Mouse (Mus musculus) left cerebral cortex, adult 18-20 months (tissue): ENCODE measurements around the gene Plk5. TPM values are rescaled to one million over a fixed set of nuclear protein-coding genes. Genes with fewer than 3 reads are reported as not detected.

Experiments
- DNase-seq, 2 experiments: peaks; one replicate each; pipeline ENCODE4 v3.0.0; 2021 to 2022; ENCODE audit warnings: low spot score in 2 of 2, mixed read lengths in 1 of 2
- total RNA-seq, 2 experiments: library from RNA; stranded (reverse); gene quantifications; 2 replicates each; pipeline ENCODE4 v1.2.3; 2021

Gene Plk5
- total RNA-seq, 2 experiments from 2014 or later: 25.8 to 34.6 TPM

DNA sequence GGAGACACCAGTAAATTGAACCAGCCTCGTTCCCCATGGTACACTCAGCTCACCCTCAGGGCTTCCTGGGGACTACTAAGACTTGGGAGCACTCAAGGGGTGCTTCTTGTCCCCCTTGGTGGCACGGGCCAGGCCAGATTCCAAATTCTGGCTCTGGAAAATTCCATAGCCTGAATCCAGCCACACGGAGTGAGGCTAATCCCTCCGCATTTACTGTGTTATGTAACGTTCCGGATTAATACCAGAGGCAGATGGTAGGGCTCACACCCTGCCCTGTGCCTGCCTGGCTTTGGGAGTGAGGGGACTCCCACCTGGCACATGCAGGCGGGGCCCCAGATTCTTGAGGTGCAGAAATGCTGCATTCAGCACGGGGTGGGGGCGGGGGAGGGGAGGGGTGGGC is 828 bp upstream of the Plk5 start:
- no peak for DNase-seq

DNA sequence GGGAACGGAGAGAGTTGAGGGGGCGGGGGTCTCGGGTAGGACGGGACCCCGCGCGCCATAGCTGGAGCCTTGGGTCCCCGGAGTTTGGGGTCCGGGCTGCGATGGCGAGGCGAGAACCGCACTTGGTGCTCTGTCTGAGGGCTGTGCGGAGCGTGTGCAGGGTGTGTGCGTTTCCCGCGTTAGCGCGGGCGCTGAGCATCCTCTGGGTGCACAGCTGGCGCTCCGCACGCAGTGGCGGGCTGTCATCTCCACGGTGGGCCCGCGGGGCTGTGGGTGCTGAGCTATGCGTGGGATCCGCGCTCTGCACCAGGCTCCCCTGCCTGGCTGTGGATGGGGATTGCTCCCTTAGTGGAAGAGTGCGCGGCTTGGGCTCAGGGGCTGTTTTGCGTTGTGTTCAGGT is 478 bp downstream of the Plk5 start:
- DNase-seq: peak in 1 of 2 experiments; percentile 35

DNA sequence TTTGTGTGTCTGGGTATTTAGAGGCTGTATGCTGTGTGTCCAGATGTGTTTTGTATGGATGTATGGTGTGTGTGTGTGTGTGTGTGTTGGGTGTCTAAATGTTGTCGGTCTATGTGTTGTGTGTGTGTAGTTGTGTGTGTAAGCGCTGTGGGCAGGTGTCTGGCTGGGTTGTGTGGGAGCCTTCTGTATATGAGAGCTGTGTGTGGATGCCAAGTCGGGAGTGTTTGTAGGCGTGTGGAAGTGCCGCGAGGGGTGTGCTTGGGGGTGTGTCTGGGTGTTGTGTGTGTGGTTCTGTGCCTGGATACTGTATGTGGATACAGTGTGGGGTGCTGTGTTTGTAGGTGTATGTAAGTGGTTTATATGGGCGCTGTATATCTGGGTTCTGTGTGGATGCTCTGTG is 1.1 kb downstream of the Plk5 start:
- peak; percentile 34 to 55 for DNase-seq

DNA sequence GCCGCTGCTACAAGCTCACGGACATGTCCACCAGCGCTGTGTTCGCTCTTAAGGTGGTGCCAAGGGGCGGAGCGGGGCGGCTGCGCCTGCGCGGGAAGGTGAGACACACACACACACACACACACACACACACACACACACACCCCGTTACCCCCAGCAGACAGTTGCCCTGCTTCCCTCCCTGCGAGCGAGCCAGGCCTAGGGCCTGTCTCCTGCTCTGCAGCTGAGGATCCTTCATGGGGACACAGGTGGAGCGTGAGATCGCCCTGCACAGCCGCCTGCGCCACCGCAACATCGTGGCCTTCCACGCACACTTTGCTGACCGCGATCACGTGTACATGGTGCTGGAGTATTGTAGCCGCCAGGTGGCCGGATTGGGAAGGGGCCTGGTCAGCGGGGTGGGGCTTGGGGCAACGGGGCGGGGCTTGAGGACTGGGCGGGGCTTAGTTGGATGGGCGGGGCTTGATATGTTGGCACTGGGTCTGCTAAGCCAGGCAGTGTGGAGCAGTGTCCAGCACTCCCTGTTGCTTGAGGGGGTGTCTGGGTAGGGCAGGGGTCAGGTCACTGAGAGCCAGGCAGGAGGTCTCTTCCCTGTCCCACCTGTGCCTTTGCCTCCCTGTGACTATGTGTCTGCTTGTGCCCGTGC is 1.9 kb downstream of the Plk5 start:
- no peak for DNase-seq

DNA sequence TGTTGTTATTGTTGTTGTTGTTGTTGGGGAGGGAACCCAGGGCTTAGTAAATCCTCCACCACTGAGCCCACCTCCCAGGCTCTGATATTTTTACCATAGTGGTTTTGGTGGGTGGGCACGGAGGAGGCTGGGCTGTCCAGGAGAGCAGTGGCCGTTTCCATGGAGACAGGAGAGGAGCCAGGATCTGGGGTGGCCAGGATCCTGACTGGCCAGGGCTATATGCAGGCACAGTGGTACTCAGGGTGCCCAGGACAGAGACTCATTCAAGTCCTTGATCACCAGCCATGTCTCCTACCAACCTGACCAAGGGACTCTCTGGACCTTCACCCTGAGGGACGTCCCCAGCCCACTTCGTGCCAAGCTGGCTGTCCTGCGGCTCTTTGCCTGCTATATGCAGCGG is 7.5 kb downstream of the Plk5 start:
- DNase-seq: no peak

DNA sequence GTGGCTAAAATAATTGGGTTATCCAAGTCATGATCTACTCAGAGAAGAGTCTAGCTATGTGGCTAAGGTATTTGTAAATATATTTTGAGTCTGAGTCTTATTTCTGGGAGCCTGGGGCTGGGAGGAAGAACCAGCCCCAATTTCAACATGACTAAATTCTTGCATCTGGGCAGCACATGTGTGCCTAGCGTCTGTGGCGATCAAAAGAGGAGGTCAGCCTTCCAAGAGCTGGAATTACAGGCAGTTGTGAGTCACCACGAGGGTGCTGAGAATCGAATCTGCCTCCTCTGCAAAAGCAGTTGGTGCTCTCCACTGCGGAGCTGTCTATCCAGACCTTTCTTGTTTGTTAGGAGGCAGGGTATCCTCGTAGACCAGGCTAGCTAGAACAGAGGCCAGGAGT is 9.5 kb downstream of the Plk5 start:
- no peak for DNase-seq

DNA sequence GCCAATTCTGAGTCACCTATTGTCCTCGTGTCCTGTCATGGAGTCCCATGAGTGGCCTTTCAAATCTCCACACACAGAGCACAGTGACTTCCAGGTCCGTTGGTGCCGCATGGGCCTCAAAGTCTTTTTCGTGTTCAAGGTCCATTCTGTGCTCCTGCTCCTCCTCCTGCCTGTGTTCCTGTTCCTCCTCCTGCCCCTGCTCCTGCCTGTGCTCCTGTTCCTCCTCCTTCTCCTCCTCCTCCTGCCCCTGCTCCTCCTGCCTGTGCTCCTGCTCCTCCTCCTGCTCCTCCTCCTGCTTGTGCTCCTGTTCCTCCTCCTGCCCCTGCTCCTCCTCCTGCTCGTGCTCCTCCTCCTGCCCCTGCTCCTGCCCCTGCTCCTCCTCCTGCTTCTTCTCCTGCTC is 11.7 kb downstream of the Plk5 start:
- DNase-seq: no peak

DNA sequence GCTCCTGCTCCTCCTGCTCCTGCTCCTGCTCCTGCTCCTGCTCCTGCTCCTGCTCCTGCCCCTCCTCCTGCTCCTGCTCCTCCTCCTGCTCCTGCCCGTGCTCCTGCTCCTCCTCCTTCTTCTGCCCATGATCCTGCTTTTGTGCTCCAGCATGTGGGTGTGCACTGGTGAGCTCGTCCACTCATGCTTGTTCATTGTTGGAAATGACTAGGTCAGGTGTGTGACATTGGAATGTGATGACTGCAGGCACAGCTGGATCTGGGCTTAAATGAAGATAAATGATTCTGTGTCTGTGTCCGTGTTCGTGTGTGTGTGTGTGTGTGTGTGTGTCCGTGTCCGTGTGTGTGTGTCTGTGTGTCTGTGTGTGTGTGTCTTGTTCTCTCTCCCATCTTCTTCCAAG is 12.1 kb downstream of the Plk5 start:
- DNase-seq: no peak

DNA sequence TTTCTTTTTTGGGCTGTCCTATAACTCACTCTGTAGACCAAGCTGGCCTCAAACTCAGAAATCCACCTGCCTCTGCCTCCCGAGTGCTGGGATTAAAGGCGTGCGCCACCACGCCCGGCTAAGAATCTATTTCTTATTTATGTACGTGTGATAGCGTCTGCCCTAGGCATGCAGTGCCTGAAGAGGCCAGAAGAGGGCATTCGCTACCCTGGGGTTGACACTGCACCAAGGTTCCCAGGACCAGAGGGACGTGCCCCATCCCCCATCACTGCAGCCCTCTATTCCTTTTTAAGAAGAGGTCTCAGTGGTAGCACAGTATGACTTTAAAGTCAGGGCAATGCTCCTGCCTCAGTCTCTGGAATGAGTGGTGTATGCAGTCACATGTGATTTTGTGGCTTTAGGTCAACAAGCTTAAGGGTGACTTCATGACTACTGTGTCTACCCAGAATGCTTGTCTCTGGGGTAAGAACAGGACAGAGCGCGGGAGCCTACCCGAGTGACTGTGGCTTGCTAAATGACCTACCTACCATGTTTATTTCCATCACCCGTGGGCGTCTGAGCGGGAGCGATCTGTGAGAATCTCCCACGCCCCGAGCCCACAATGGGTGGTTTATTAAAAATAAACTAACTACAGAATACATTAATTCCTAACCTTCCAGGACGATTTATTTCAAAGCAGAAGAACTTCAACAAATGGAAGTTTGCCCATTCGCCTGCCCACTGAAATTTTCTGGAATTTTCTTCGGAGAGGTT is 13.9 kb downstream of the Plk5 start:
- DNase-seq: peak in 1 of 2 experiments; percentile 66

DNA sequence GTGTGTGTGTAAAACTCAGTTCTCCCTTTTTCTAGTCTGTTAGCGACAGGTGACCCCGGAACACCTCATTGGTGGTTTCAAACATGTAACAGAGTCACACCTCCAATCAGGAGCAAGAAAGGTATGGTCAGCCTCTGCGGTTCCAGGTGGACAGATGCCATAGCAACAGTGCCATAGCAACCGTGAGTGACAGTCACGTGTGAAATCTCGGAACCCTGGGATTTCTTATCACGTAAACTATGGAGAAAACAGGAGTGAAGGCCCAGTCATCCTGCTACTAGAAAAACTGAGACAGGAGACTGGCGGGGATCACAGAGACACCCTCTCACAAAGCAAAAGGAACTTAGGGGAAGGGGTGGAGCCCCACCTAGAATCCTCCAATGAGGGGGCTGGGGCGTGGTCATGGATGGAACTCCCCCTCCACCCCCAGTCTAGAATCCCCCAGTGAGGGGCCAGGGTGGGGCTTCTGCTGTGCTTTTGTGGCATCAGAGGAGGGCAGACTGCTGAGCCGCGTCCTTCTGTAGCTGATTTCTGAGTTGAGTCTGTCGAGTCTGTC is 15.2 kb downstream of the Plk5 start:
- peak; percentile 32 to 55 for DNase-seq

DNA sequence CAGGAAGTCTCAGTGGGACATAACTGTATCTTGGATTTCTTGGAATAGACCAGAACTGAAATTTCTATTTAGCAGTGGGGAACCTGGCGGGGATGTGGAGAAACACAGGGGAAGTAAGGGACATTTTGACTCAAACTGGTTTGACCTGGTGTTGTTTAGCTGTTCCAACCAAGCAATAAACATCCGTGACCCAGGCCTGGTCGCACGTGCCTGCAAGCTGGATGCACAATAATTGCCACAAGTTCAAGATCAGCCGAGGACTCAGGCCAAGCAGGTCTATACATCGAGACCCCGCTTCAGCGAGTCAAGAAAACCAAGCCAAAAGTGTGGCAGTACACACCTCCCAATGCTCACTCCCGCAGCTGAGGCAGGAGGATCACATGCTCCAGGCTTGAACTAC is 15.7 kb downstream of the Plk5 start:
- DNase-seq: no peak

DNA sequence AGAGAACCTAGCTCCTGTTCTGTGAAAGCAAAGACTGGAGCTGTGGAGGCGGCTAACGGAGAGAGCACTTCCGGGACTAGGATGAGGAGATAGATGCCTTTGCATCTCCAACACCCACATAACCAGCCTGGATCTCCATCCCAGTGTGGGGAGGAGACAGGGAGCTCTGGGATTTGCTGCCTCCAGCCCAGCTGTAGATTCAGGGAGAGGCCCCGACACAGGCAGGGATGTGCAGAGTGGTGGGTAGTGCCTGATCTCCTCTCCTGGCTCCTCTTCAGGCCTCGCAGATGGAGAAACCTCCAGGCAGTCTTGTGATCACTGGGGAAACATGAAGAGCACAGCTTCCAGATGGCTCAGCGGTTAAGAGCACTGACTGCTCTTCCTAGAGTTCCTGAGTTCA is 16.4 kb downstream of the Plk5 start:
- DNase-seq: peak in 1 of 2 experiments; percentile 56

DNA sequence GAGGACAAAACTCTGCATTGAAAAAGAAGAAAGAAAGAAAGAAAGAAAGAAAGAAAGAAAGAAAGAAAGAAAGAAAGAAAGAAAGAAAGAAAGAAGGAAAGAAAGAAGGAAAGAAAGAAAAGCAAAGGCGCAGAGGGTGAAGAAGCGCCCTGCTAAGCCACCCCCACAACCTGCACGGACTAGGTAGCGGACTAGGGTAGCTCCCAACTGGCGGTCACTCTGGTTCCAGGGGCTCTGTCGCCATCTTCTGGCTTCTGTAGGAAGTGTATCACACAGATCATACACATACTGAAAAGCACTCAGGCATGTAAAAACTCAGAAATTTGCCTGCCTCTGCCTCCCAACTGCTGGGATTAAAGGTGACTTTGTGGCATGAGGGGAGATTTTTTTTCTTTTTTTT is 17.8 kb downstream of the Plk5 start:
- DNase-seq: peak; percentile 82 to 87

DNA sequence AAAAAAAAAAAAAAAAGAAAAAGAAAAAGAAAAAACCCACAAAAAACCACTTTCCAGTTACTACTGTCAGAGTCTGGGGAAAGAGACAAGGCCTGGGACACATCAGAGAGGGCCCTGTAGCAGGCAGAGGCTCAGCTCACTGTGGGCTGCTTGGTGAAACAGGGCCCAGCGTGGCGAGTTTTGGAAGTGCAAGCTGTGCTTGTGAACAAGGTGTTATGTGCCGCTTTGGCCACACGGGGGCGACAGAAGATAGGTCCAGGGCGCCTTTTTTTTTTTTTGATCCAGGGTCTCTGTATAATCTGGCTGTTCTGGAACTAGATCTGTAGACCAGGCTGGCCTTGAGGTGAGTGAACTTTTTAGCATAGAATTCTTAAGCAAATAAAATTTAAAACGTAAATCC is 19.9 kb downstream of the Plk5 start:
- peak; percentile 92 to 94 for DNase-seq

DNA sequence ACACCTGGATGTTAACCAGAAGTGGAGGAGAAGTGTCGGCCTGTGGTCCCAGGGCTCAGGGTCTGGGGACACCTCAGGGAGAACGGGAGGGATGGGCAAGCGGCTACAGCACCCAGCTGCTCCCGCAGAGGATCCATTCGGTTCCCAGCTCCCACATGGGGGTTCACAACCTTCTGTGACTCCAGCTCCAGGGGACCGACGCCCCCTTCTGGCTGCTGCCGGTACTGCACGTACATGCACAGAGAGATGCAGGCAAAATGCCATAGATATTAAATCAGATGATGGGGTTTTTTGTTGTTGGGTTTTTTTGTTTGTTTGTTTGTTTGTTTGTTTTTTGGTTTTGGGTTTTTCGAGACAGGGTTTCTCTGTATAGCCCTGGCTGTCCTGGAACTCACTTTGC is 21.5 kb downstream of the Plk5 start:
- no peak for DNase-seq

DNA sequence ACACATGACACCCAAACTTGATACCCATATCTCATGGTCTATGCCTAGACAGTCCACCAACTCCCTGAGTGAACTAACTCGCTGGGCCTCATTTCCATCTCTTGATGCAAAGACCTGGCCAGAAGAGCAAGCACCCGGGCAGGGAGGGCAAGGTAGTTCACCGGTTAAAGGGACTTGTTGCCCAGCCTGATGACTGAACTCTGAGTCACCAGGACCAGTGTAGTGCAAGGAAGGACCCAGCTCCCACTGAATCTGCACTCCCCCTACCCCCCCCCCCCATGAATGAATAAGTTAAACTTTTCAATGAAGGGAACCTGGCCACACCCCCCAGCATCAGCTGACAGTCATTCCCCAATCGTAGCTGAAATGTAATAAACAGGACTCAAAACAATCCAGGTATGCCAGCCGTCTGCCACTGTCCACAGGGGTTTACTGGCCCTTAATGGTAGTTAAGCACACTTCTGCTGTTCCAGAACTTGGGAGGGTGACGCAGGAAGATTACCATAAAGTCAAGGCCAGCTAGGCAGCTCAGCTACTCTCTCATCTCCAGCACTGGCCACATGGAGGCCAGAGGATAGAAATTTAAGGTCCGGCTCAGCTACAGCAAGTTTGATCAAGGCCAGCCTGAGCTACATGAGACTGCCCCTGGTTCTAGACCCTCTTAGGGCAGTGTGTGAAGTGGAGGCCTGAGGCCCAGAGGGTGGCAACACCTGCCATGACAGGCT is 26.5 kb downstream of the Plk5 start:
- DNase-seq: no peak

DNA sequence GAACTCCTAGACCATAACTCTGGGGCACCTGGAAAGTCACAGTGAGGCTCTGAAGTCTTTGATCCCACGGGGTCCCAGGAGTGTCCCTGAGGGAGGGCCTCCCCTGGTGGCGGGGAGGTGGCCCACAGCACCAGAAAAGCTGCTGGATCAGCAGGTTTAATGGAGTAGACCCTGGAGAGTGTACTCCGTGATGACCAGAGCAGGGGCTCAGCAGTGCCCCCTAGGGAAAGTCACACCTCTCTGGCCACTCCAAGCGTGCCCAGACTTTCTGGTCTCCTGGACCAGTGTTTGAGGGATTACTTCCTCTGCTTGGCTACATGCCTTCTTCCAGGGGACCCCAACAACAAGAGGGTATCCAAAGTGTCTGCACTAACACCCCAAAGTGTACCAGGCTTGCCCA is 27.2 kb downstream of the Plk5 start:
- DNase-seq: no peak

DNA sequence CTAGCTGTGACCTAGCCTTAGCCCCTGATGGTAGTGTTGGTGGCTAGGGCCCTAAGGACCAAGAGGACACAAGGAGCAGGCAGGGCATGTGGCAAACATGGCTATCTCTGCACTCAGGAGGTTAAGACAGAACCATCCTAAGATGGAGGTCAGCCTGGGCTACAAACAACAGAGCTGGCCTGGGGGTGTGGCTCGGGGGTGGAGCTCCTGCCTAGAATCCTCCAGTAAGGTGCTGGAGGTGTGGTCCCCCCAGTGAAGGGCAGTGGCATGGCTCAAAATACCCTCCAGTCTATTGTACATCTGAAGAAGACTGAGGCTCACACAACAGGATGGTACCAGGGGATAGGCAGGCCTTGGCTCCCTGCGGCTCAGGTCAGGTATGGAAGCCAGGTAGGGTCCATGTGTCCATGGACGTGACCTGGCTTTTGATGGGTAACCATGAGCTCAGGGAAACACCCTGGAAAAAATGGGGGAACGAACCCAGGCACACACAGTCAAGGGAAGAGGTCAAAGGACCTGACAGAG is 27.9 kb downstream of the Plk5 start:
- DNase-seq: no peak

DNA sequence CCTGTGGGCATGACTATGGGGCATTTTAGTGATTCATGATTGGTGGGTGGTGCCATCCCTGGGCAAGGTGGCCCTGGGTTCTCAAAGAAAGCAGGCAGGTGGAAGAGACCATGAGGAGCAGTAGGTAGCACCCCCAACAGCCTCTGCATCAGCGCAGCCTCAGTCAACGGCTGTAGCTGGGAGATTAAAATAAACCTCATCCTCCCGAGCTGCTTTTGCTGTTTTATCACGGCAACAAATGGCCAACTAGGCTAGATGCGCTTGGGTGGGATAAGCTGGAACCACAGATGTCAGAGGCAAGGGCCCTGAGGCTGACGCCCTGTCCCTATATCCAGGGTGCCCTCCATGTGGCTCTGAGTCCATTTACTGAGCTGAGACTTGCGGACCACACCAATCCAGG is 28.4 kb downstream of the Plk5 start:
- no peak for DNase-seq

DNA sequence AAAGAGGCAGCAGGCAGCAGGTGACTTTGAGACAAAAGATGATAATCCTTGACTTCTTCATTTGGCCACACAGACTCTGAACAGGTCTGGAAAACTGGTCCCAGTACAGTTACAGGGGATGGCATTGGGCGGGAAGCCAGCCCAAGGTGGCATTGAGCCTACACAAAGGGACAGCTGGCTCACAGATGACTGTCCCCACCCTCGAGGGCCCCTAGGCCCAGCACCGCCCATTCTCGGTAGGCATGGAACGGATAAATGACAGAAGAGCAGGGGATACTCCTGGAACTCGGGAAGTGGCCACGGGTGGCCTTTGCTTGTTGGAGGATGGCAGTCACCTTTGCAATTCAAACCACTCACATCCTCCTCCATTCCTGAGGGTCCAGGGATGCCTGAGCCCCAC is 29.1 kb downstream of the Plk5 start:
- DNase-seq: no peak

DNA sequence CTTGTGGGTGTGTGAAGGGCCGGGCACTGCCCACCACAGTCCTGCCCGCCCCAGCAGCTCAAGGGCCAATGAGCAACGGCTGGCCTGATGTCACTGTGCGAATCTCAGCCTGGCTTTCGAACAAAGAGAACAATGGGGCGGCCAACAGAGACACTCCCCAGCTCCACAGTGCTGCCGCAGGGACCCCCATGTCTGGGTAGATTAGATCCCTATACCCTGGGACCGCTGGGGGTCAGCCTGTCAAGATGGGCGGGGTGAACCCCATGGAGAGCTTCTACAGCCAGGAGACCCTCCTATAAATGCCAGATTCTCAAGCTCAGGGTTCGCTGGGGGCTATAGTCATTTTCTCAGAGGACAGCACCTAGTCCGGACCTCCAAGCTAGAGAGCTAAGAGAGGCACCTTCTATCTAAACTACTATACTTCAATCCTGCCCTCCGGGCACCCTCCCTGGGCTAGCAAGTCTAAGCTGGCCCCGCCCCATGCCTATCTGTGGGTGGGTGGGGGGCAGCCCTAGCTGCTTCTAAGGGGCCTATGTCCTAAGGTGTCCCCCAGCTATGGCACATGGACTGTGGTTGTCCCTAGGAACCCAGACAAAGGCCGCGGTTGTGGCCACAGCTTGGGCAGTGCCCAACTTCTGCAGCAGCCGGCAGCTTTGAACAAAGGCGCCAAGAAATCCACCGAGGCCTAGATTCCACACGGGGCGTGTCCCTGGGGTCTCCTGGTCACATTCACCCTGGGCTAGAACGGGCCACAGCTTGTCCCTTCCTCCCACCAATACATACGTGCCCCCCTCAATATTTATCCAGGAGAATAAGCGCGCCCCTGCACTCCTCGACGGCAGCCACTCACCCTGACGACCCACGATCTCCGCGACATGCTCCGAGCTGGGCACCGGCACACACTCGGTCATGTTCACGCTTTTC is 29.8 kb downstream of the Plk5 start:
- DNase-seq: no peak
